Mouse (Mus musculus): ENCODE results near the gene Lypla2. TPM values are rescaled to one million over a fixed set of nuclear protein-coding genes. Genes with fewer than 3 reads are reported as not detected.
A peak's percentile ranks its signal among the peaks of the same experiment; 100 is the strongest.

Gene Lypla2
- total RNA-seq, 2 experiments from 2014 or later, result 87.0 to 88.6 TPM

- no peak for DNase-seq (ENCODE audit: low spot score in 2 of 2)
- intact Hi-C loops (cut with DNase I), result no loop called here
Measured at GRCm38 (mm10) chr4:135926861-135927260, 45.6 kb downstream of the Lypla2 start.

- intact Hi-C loops (cut with DNase I), result no loop called here
- no peak for DNase-seq (ENCODE audit: low spot score in 2 of 2)
Measured at GRCm38 (mm10) chr4:135926195-135926808, 46.1 kb downstream of the Lypla2 start.

- DNase-seq (ENCODE audit: low spot score in 2 of 2), result no peak
- intact Hi-C loops (cut with DNase I), result no loop called here
Measured at GRCm38 (mm10) chr4:135925341-135925740, 47.1 kb downstream of the Lypla2 start.

- DNase-seq (ENCODE audit: low spot score in 2 of 2), result no peak
- intact Hi-C loops (cut with DNase I), result loop anchor here (5.0 kb wide), 1 partner anchor 122 kb away; no protein-coding TSS in a partner anchor
Measured at GRCm38 (mm10) chr4:135924418-135924817, 48.0 kb downstream of the Lypla2 start.

DNA sequence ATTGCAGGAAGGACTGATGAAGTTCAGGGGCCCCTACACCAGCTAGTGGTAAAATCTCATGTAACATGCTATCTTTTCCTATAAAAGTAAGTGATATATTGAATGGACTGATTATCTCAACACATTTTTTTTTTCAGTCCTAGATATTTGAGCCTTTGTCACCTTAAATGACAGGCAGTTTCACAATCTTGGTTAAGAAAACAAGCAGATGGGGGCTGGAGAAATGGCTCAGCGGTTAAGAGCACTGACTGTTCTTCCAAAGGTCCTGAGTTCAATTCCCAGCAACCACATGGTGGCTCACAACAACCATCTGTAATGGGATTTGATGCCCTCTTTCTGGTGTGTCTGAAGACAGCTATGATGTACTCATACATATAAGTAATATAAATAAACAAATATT is 50.2 kb downstream of the Lypla2 start:
- no peak for DNase-seq (ENCODE audit: low spot score in 2 of 2)
- intact Hi-C loops (cut with DNase I), result loop anchor here (5.0 kb wide), 1 partner anchor 120 kb away; no protein-coding TSS in a partner anchor

DNA sequence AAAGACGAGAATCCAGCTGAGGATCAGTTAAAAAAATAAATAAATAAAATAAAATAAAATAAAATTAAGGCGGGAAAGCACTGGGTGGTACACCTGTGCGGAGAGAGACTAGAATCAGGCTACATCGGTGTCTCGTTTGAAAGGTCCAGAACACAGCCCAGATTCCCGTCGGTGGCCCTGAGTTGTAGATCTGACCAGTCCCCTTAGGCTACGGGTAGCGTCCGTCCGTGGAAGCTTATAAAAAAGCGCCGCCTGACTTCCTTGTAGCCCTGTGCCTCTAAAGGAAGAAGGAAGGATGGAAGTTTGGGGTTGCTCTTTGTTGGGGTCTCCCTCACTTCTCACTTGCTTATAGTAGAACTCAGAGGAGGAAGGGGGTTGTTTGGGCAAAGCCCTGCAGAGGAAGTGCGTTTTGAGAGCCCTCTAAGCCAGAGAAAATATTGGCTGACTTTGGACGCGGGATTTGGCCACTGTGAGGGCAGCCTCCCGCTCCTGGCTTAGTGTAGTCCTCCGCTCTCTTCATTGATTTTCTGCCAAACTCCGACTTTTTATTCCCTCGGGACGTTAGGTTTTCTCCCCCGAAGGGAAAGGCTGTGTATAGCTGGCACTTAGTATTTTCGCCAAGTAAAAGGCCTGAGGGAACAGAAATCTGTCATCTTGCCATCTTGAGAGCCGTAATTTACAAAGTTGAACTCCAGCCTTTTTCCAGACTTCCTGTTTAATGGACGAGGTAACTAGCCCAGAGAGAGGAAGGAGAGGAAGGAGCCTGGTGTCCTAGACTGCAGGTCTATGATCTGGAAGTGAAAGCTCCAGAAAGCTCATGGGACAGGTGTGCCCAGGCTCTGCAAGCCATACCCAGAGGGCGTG is 50.9 kb downstream of the Lypla2 start:
- DNase-seq (ENCODE audit: low spot score in 2 of 2), result no peak
- intact Hi-C loops (cut with DNase I), result loop anchor here (5.0 kb wide), 1 partner anchor 119 kb away; no protein-coding TSS in a partner anchor

DNA sequence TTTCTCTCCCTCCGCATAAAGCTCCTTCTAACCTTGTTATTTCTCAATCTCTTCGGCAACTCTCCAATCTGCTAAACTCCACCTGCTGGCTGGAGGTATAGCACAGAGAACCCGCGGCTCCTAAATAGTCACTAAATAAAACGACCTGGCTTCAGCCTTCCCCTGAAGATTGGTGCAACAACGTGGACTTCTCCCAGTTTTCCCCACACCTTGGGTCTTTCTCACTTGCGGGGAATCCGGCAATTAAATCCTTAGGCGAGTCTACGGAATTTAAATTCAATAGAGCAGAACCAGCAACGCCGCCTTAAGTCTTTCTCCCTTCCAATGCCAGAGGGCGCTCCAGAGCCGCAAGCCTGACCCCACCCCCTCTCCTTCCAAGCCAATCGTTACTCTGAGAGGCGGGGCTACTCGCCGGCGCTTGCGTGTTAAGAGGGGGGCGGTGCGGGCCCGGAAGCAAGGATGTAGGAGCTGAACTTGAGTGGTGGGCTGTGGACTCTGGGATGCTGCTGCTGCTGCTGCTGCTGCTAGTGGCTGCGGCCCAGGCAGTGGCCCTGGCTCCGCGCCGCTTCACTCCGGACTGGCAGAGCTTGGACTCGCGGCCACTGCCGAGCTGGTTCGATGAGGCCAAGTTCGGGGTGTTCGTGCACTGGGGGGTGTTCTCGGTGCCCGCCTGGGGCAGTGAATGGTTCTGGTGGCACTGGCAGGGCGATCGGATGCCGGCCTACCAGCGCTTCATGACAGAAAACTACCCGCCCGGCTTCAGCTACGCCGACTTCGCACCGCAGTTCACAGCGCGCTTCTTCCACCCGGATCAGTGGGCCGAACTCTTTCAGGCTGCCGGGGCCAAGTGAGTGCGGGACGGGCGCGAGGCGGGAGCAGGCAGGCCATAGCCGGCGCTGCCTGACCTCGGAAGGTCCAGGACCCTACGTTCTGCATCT is 51.9 kb downstream of the Lypla2 start, which contains the start of gene Fuca1:
Gene Fuca1, plus strand, starts transcription at position 432 of the 938 bp plus-strand sequence.
- intact Hi-C loops (cut with DNase I), result loop anchor here (5.0 kb wide), 1 partner anchor 118 kb away; no protein-coding TSS in a partner anchor

DNA sequence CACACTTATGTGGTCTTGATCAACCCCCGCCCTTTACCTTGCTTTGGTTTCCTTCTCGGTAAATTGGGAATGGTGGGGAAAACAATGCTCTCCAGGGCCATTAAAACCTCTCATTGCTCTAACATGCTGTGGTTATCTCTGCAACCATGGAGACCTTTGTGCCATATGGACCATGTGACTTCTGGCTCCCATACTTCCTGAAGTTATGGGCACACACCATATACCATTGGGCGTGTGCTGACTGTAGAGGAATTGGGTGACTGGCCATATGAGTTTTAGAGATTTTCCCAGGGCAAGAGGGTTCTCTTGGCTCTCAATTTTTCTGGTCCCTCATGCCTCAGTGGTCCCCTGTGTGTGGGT is 53.2 kb downstream of the Lypla2 start:
- intact Hi-C loops (cut with DNase I), result no loop called here
- DNase-seq (ENCODE audit: low spot score in 2 of 2), result no peak

More for the DNA sequence above, 51.9 kb downstream of the Lypla2 start, which contains the start of gene Fuca1:
- DNase-seq (ENCODE audit: low spot score in 2 of 2), result peak; percentile 95 to 97

GRCm38 (mm10) chr4:135918635-135919279 is 53.7 kb downstream of the Lypla2 start:
- no peak for DNase-seq (ENCODE audit: low spot score in 2 of 2)
- intact Hi-C loops (cut with DNase I), result no loop called here

Other genes with a start within 250 kb of the Lypla2 start
- under 1 TPM; 0.18 to 0.25 TPM for gene Il22ra1, start 244.5 kb downstream of the Lypla2 start, total RNA-seq (2021)
- 1 to 10 TPM; 1.4 to 1.7 TPM for gene Myom3, start 212.9 kb downstream of the Lypla2 start, total RNA-seq (2021)
- 10 to 100 TPM; 74.3 to 80.1 TPM for gene Srsf10, start 116.9 kb downstream of the Lypla2 start, total RNA-seq (2021)
- gene Pnrc2, start 98.8 kb downstream of the Lypla2 start, total RNA-seq (2021), result 10 to 100 TPM; 46.8 to 48.4 TPM
- gene Cnr2, start 77.2 kb downstream of the Lypla2 start, total RNA-seq (2021), result under 1 TPM in 1 of 2 experiments, not detected in 1; 0.14 TPM
- gene Fuca1, start 51.9 kb downstream of the Lypla2 start, total RNA-seq (2021), result 10 to 100 TPM; 29.2 to 36.3 TPM
- 10 to 100 TPM; 29.5 TPM for gene Hmgcl, start 26.2 kb downstream of the Lypla2 start, total RNA-seq (2021)
- 10 to 100 TPM; 22.4 to 22.5 TPM for gene Gale, start 8.9 kb downstream of the Lypla2 start, total RNA-seq (2021)
- gene Pithd1, start 14.6 kb upstream of the Lypla2 start, total RNA-seq (2021), result 10 to 100 TPM; 82.1 to 84.3 TPM
- gene Eloa, start 49.1 kb upstream of the Lypla2 start, total RNA-seq (2021), result 10 to 100 TPM; 27.3 to 28.8 TPM
- gene Rpl11, start 80.8 kb upstream of the Lypla2 start, total RNA-seq (2021), result 100 to 1,000 TPM; 233 to 241 TPM
- 10 to 100 TPM; 37.5 to 39.2 TPM for gene Id3, start 170.9 kb upstream of the Lypla2 start, total RNA-seq (2021)
- 1 to 10 TPM in 1 of 2 experiments, under 1 TPM in 1; 0.66 to 1.2 TPM for gene E2f2, start 199.8 kb upstream of the Lypla2 start, total RNA-seq (2021)
- 1 to 10 TPM; 3.1 to 3.2 TPM for gene Asap3, start 233.7 kb upstream of the Lypla2 start, total RNA-seq (2021)